Mouse (Mus musculus) G1E (cell line): ENCODE results near the gene Dgka.

Source experiments
- CTCF ChIP-seq: IDR thresholded peaks from 2 replicates; pipeline ENCODE4 v1.5.1; 2012; ENCODE audit warnings: low read depth, low read length, inconsistent platforms, mixed read lengths
- GATA1 ChIP-seq: IDR thresholded peaks from 2 replicates; pipeline ENCODE4 v1.6.1; 2012; ENCODE audit warnings: borderline replicate concordance, low read length, inconsistent platforms, mixed read lengths
- TAL1 ChIP-seq: conservative IDR thresholded peaks from 2 replicates; pipeline ENCODE4 v1.6.1; 2012; ENCODE audit warnings: low read depth, low read length, inconsistent platforms, mixed read lengths

- TF ChIP-seq CTCF (no peak), GATA1 (no peak), TAL1 (no peak)
Measured at GRCm38 (mm10) chr10:128671148-128671547, 73.5 kb downstream of the Dgka start.
